Mouse (Mus musculus) midbrain, embryonic 12.5 days (tissue): ENCODE results near the gene Sycp3. TPM values are rescaled to one million over a fixed set of nuclear protein-coding genes. Genes with fewer than 3 reads are reported as not detected.

Experiments used
- ATAC-seq: fragments of 200-750 bp; cut with Nextera tagmentation; 2 replicates; pipeline ENCODE4 v1.8.0; 2017; ENCODE audit warnings: low read depth, moderate TSS enrichment, moderate library complexity; ENCODE audit not compliant: low FRiP score
- H3K27ac ChIP-seq: fragments of 300-500 bp; sonication (generic); replicated peaks from 2 replicates; pipeline ENCODE4 v1.5.1; 2016; ENCODE audit warnings: mild to moderate bottlenecking
- H3K27me3 ChIP-seq: fragments of 300-500 bp; sonication (generic); 2 replicates; pipeline ENCODE4 v1.6.1; 2016; ENCODE audit warnings: mild to moderate bottlenecking
- H3K36me3 ChIP-seq: fragments of 300-500 bp; sonication (generic); 2 replicates; pipeline ENCODE4 v1.6.1; 2016
- H3K4me1 ChIP-seq: fragments of 300-500 bp; sonication (generic); 2 replicates; pipeline ENCODE4 v1.6.1; 2016
- H3K4me2 ChIP-seq: fragments of 300-500 bp; sonication (generic); replicated peaks from 2 replicates; pipeline ENCODE4 v1.6.1; 2016; ENCODE audit warnings: mild to moderate bottlenecking, moderate library complexity
- H3K4me3 ChIP-seq: fragments of 300-500 bp; sonication (generic); 2 replicates; pipeline ENCODE4 v1.5.1; 2016; ENCODE audit warnings: mild to moderate bottlenecking
- H3K9ac ChIP-seq: fragments of 300-500 bp; sonication (generic); replicated peaks from 2 replicates; pipeline ENCODE4 v1.6.1; 2016; ENCODE audit warnings: mild to moderate bottlenecking, moderate library complexity
- H3K9me3 ChIP-seq: fragments of 300-500 bp; sonication (generic); 2 replicates; pipeline ENCODE4 v1.6.1; 2016; ENCODE audit warnings: mild to moderate bottlenecking
- WGBS: fragments of 180-500 bp; shearing (Covaris S2); methylation state at CpG from one replicate; pipeline ENCODE4 v1.1.7; 2016; 5-methylcytosine and 5-hydroxymethylcytosine counted together
- polyA plus RNA-seq: library from polyadenylated mRNA; unstranded; fragments of >200 nt; fragmentation: Nextera tagmentation; extraction: Ambion mirVana; gene quantifications from 2 replicates; pipeline ENCODE4 v1.2.1, GENCODE M21; 2016

Sycp3 gene
- polyA plus RNA-seq, result 0.25 TPM in 1 of 2 replicates, not detected in the other

- Histone ChIP-seq H3K9me3 (no peaks in the 10 kb centered on the region), H3K4me1 (no peaks in the 10 kb centered on the region), H3K9ac (no peak within 1 kb of the TSS), H3K4me2 (no peak within 1 kb of the TSS), H3K4me3 (no peak within 1 kb of the TSS), H3K27ac (no peak within 1 kb of the TSS), H3K36me3 (no peaks in the 10 kb centered on the region), H3K27me3 (no peaks in the 10 kb centered on the region)
- no peak for ATAC-seq
- WGBS, result 87% methylated on average over 33 of the region's 33 CpGs
These were observed at the start of gene Sycp3 for GRCm38 (mm10) chr10:88459502-88459992. Gene Sycp3 (plus strand): TSS chr10:88459569.

- Histone ChIP-seq H3K4me2 (no peak overlapping the region), H3K9me3 (no peaks in the 10 kb centered on the region), H3K36me3 (no peaks in the 10 kb centered on the region), H3K27me3 (no peaks in the 10 kb centered on the region), H3K9ac (no peak overlapping the region), H3K27ac (no peak overlapping the region), H3K4me3 (no peak overlapping the region), H3K4me1 (no peaks in the 10 kb centered on the region)
- 67% methylated on average over 2 of the region's 2 CpGs for WGBS
- ATAC-seq, result no peak
These were observed 49.6 kb upstream of the Sycp3 start for GRCm38 (mm10) chr10:88409751-88410150.

- ATAC-seq, result no peak
- Histone ChIP-seq H3K9ac (no peak overlapping the region), H3K4me2 (no peak overlapping the region), H3K9me3 (no peaks in the 10 kb centered on the region), H3K4me3 (no peak overlapping the region), H3K27ac (no peak overlapping the region), H3K36me3 (no peaks in the 10 kb centered on the region), H3K27me3 (no peaks in the 10 kb centered on the region), H3K4me1 (no peaks in the 10 kb centered on the region)
- WGBS, result 81% methylated on average over 17 of the region's 17 CpGs
These were observed 46.9 kb upstream of the Sycp3 start for GRCm38 (mm10) chr10:88412290-88412995.

GRCm38 (mm10) chr10:88417686-88418085 lies 41.7 kb upstream of the Sycp3 start:
- WGBS, result 93% methylated on average over 5 of the region's 5 CpGs
- no peak overlapping the region for H3K9ac ChIP-seq
- H3K9me3 ChIP-seq, result no peaks in the 10 kb centered on the region
- no peak overlapping the region for H3K4me2 ChIP-seq
- no peaks in the 10 kb centered on the region for H3K4me1 ChIP-seq
- peaks cover 10% of the 10 kb centered on the region for H3K36me3 ChIP-seq
- no peak overlapping the region for H3K27ac ChIP-seq
- ATAC-seq, result no peak
- H3K27me3 ChIP-seq, result no peaks in the 10 kb centered on the region
- no peak overlapping the region for H3K4me3 ChIP-seq

GRCm38 (mm10) chr10:88420141-88420541 lies 39.2 kb upstream of the Sycp3 start:
- H3K27ac ChIP-seq, result no peak overlapping the region
- no peak for ATAC-seq
- no peak overlapping the region for H3K4me3 ChIP-seq
- WGBS, result 84% methylated on average over 11 of the region's 11 CpGs
- H3K9me3 ChIP-seq, result no peaks in the 10 kb centered on the region
- no peaks in the 10 kb centered on the region for H3K27me3 ChIP-seq
- no peak overlapping the region for H3K4me2 ChIP-seq
- H3K36me3 ChIP-seq, result peaks cover 10% of the 10 kb centered on the region
- no peaks in the 10 kb centered on the region for H3K4me1 ChIP-seq
- no peak overlapping the region for H3K9ac ChIP-seq

- no peak for ATAC-seq
- no peak overlapping the region for H3K4me2 ChIP-seq
- 95% methylated on average over 19 of the region's 19 CpGs for WGBS
These were observed 38.5 kb upstream of the Sycp3 start for GRCm38 (mm10) chr10:88420655-88421435.

GRCm38 (mm10) chr10:88426158-88426816 lies 33.1 kb upstream of the Sycp3 start:
- H3K9me3 ChIP-seq, result no peaks in the 10 kb centered on the region
- peaks cover 14% of the 10 kb centered on the region for H3K36me3 ChIP-seq

More at GRCm38 (mm10) chr10:88420655-88421435, 38.5 kb upstream of the Sycp3 start:
- Histone ChIP-seq H3K4me1 (no peaks in the 10 kb centered on the region), H3K27ac (no peak overlapping the region), H3K27me3 (no peaks in the 10 kb centered on the region), H3K9ac (no peak overlapping the region), H3K36me3 (peaks cover 10% of the 10 kb centered on the region), H3K9me3 (no peaks in the 10 kb centered on the region), H3K4me3 (no peak overlapping the region)

GRCm38 (mm10) chr10:88426896-88427295 lies 32.5 kb upstream of the Sycp3 start:
- no peak overlapping the region for H3K4me2 ChIP-seq
- ATAC-seq, result no peak
- no peaks in the 10 kb centered on the region for H3K27me3 ChIP-seq
- WGBS, result 66% methylated on average over 5 of the region's 5 CpGs
- H3K9ac ChIP-seq, result no peak overlapping the region
- H3K9me3 ChIP-seq, result no peaks in the 10 kb centered on the region
- H3K4me1 ChIP-seq, result no peaks in the 10 kb centered on the region
- H3K4me3 ChIP-seq, result no peak overlapping the region
- H3K27ac ChIP-seq, result no peak overlapping the region
- peaks cover 17% of the 10 kb centered on the region for H3K36me3 ChIP-seq

More at GRCm38 (mm10) chr10:88426158-88426816, 33.1 kb upstream of the Sycp3 start:
- Histone ChIP-seq H3K4me2 (no peak overlapping the region), H3K4me1 (no peaks in the 10 kb centered on the region), H3K4me3 (no peak overlapping the region), H3K9ac (no peak overlapping the region), H3K27ac (no peak overlapping the region), H3K27me3 (no peaks in the 10 kb centered on the region)
- 91% methylated on average over 2 of the region's 2 CpGs for WGBS
- peak; percentile 73 for ATAC-seq

- WGBS, result 92% methylated on average over 6 of the region's 6 CpGs
- H3K4me1 ChIP-seq, result no peaks in the 10 kb centered on the region
- no peak overlapping the region for H3K4me3 ChIP-seq
- H3K9ac ChIP-seq, result no peak overlapping the region
- no peak overlapping the region for H3K4me2 ChIP-seq
- no peaks in the 10 kb centered on the region for H3K27me3 ChIP-seq
- H3K9me3 ChIP-seq, result no peaks in the 10 kb centered on the region
- H3K27ac ChIP-seq, result no peak overlapping the region
- no peak for ATAC-seq
- H3K36me3 ChIP-seq, result peaks cover 22% of the 10 kb centered on the region
These were observed 31.4 kb upstream of the Sycp3 start for GRCm38 (mm10) chr10:88427998-88428397.

GRCm38 (mm10) chr10:88441224-88441623 lies 18.1 kb upstream of the Sycp3 start:
- Histone ChIP-seq H3K4me2 (no peak overlapping the region), H3K27me3 (no peaks in the 10 kb centered on the region), H3K9ac (no peak overlapping the region), H3K36me3 (peaks cover 30% of the 10 kb centered on the region), H3K9me3 (no peaks in the 10 kb centered on the region), H3K4me3 (no peak overlapping the region), H3K4me1 (no peaks in the 10 kb centered on the region), H3K27ac (no peak overlapping the region)
- WGBS, result 87% methylated on average over 6 of the region's 6 CpGs
- no peak for ATAC-seq

GRCm38 (mm10) chr10:88451221-88451620 lies 8.1 kb upstream of the Sycp3 start:
- H3K27ac ChIP-seq, result no peak overlapping the region

GRCm38 (mm10) chr10:88451990-88452389 lies 7.4 kb upstream of the Sycp3 start:
- no peaks in the 10 kb centered on the region for H3K36me3 ChIP-seq
- no peaks in the 10 kb centered on the region for H3K4me1 ChIP-seq
- no peak overlapping the region for H3K9ac ChIP-seq
- H3K27ac ChIP-seq, result no peak overlapping the region
- H3K9me3 ChIP-seq, result no peaks in the 10 kb centered on the region
- no peak overlapping the region for H3K4me3 ChIP-seq
- H3K27me3 ChIP-seq, result no peaks in the 10 kb centered on the region
- ATAC-seq, result no peak
- WGBS, result 77% methylated on average over 6 of the region's 6 CpGs
- no peak overlapping the region for H3K4me2 ChIP-seq

More at GRCm38 (mm10) chr10:88451221-88451620, 8.1 kb upstream of the Sycp3 start:
- H3K4me3 ChIP-seq, result no peak overlapping the region
- H3K9ac ChIP-seq, result no peak overlapping the region
- WGBS, result 81% methylated on average over 2 of the region's 2 CpGs
- no peaks in the 10 kb centered on the region for H3K27me3 ChIP-seq
- ATAC-seq, result no peak
- H3K4me1 ChIP-seq, result no peaks in the 10 kb centered on the region
- no peaks in the 10 kb centered on the region for H3K36me3 ChIP-seq
- H3K4me2 ChIP-seq, result no peak overlapping the region
- H3K9me3 ChIP-seq, result no peaks in the 10 kb centered on the region
